In genomic region chr17:81667935-81668334, GRCm38 (mm10) we compare ENCODE assay signal across 10 mouse cellular contexts.
A peak's percentile ranks its signal among the peaks of the same experiment; 100 is the strongest.
DNase-seq lines count a peak whose midpoint lies in the region; ATAC-seq and TF ChIP-seq lines count a peak whose summit lies in the region.
"Had no signal": no experiment of that assay in that cellular context is flagged by ENCODE, and none has a peak within 500 bp of the region (broad histone marks: within the 10 kb centered on the region; RNA-seq: fewer than 3 reads in every experiment).

No protein-coding gene starts in this region.

- 0 out of 2 replicates have a peak, but pooled peaks cover 1% of the 10 kb centered on the region for H3K79me2 ChIP-seq in heart, adult 2 months (replicated peaks; ENCODE audit: control insufficient read depth, insufficient read depth, low read length)
- peaks cover 38% of the 10 kb centered on the region for H3K79me2 ChIP-seq in macrophage (ENCODE audit: inconsistent target)

- no peaks in the 10 kb centered on the region for H3K9me3 ChIP-seq in lung, embryonic 16.5 days (ENCODE audit: control insufficient read depth, low read length)
- H3K9me3 ChIP-seq in stomach, embryonic 16.5 days (replicated peaks; ENCODE audit: control insufficient read depth, low read length), result no peaks in the 10 kb centered on the region

- no peak for DNase-seq in heart, adult 2 months
- DNase-seq in heart, postnatal 10 days, result no peak
- no peak for DNase-seq in lung, adult 18-20 months
- DNase-seq in ovary, adult 18-20 months (ENCODE audit: low spot score), result no peak
- DNase-seq in adrenal gland, adult 8-10 months, result no peak
- DNase-seq: kidney, postnatal 14 days had no signal

- H3K9ac ChIP-seq in heart, adult 2 months (ENCODE audit: low read depth, low read length), result no peak overlapping the region
- no peak overlapping the region; the same call in 1 of the 2 replicates for H3K9ac ChIP-seq in lung, embryonic 16.5 days (ENCODE audit: low read length)
- peak overlapping the region; percentile 8; the same call in 1 of the 2 replicates for H3K9ac ChIP-seq in stomach, embryonic 16.5 days (ENCODE audit: low read length)
- H3K9ac ChIP-seq: liver, embryonic 14.5 days had no signal

- peak overlapping the region; percentile 97; the same call in 1 of the 2 replicates for H3K4me2 ChIP-seq in lung, embryonic 16.5 days (ENCODE audit: low read depth, low read length)
- H3K4me2 ChIP-seq in stomach, embryonic 16.5 days (ENCODE audit: low read depth, low read length), result peak overlapping the region; percentile 89

- peaks cover 8% of the 10 kb centered on the region for H3K4me1 ChIP-seq in heart, adult 2 months (ENCODE audit: control insufficient read depth, insufficient read depth, low read length)
- peaks cover 15% of the 10 kb centered on the region; the same call in 1 of the 2 replicates for H3K4me1 ChIP-seq in lung, embryonic 16.5 days (replicated peaks; ENCODE audit: control insufficient read depth, insufficient read depth, low read length)
- peaks cover 16% of the 10 kb centered on the region; the same call in 1 of the 2 replicates for H3K4me1 ChIP-seq in stomach, embryonic 16.5 days (ENCODE audit: control insufficient read depth, insufficient read depth, low read length)

- intact Hi-C loops in heart, adult 2 months (cut with DNase I), result loop anchor here (10.0 kb wide), 2 partner anchors 117 to 193 kb away; no protein-coding TSS in a partner anchor
- intact Hi-C loops in heart, postnatal 10 days (cut with DNase I), result loop anchor here (10.0 kb wide), 2 partner anchors 117 to 1187 kb away; no protein-coding TSS in a partner anchor

- ATAC-seq in lung, embryonic 16.5 days (ENCODE audit: low read depth), result no peak
- no peak for ATAC-seq in stomach, embryonic 16.5 days (ENCODE audit: insufficient read depth, low FRiP score)

- no peak for TF ChIP-seq EP300 in heart, adult 2 months (IDR thresholded peaks at IDR 0.05; ENCODE audit: insufficient read depth, low read depth, low read length)

- TF ChIP-seq CTCF in heart, adult 2 months (IDR thresholded peaks at IDR 0.05), result no peak

- no peak for TF ChIP-seq POLR2A in heart, adult 2 months (IDR thresholded peaks at IDR 0.05; ENCODE audit: insufficient read depth, low read depth, low read length)

- 0 out of 2 replicates have a peak overlapping the region, but pooled peaks have one; percentile 5 for H3K4me3 ChIP-seq in heart, adult 2 months
- H3K4me3 ChIP-seq in lung, embryonic 16.5 days (ENCODE audit: low read length), result no peak overlapping the region
- H3K4me3 ChIP-seq in macrophage (ENCODE audit: inconsistent target), result no peak overlapping the region
- peak overlapping the region; percentile 60 for H3K4me3 ChIP-seq in stomach, embryonic 16.5 days (replicated peaks; ENCODE audit: low read length)

- H3K27ac ChIP-seq in heart, adult 2 months, result peak overlapping the region; percentile 54
- no peak overlapping the region; the same call in 1 of the 2 replicates for H3K27ac ChIP-seq in lung, embryonic 16.5 days (ENCODE audit: low read length)
- peak overlapping the region; percentile 70 for H3K27ac ChIP-seq in macrophage
- no peak overlapping the region for H3K27ac ChIP-seq in stomach, embryonic 16.5 days (ENCODE audit: low read length)
- H3K27ac ChIP-seq: liver, embryonic 14.5 days had no signal

- 70% methylated on average over 2 of the region's 2 CpGs for WGBS in heart, adult 2 months
- WGBS in lung, embryonic 16.5 days, result 38% methylated on average over 2 of the region's 2 CpGs
- WGBS in macrophage (ENCODE audit: missing documents), result 0% methylated on average over 1 of the region's 2 CpGs
- WGBS in stomach, embryonic 16.5 days, result 56% methylated on average over 2 of the region's 2 CpGs

- 0 out of 2 replicates have a peak, but pooled peaks cover 3% of the 10 kb centered on the region for H3K27me3 ChIP-seq in heart, adult 2 months (ENCODE audit: control insufficient read depth, insufficient read depth, low read length)
- peaks cover 16% of the 10 kb centered on the region for H3K27me3 ChIP-seq in lung, embryonic 16.5 days (ENCODE audit: control insufficient read depth, insufficient read depth, low read depth, low read length)
- peaks cover 11% of the 10 kb centered on the region; the same call in 1 of the 2 replicates for H3K27me3 ChIP-seq in stomach, embryonic 16.5 days (ENCODE audit: control insufficient read depth, insufficient read depth, low read length)

- H3K36me3 ChIP-seq in heart, adult 2 months (ENCODE audit: control insufficient read depth, insufficient read depth, low read length), result peaks cover 15% of the 10 kb centered on the region
- no peaks in the 10 kb centered on the region for H3K36me3 ChIP-seq in lung, embryonic 16.5 days (ENCODE audit: control insufficient read depth, insufficient read depth, low read length)
- no peaks in the 10 kb centered on the region for H3K36me3 ChIP-seq in macrophage (ENCODE audit: inconsistent target)
- H3K36me3 ChIP-seq in stomach, embryonic 16.5 days (ENCODE audit: control insufficient read depth, insufficient read depth, low read length), result no peaks in the 10 kb centered on the region

Comparison
In these comparisons a context has a peak if more than half of its experiments do, and no peak if none do; other contexts are left out.
1. H3K27ac ChIP-seq: peak in heart, adult 2 months (single experiment) and macrophage (single experiment); none in lung, embryonic 16.5 days (single experiment) and stomach, embryonic 16.5 days (single experiment).
2. H3K4me3 ChIP-seq: peak in heart, adult 2 months (single experiment) and stomach, embryonic 16.5 days (single experiment); none in lung, embryonic 16.5 days (single experiment) and macrophage (single experiment).